Mouse (Mus musculus): Measurements from ENCODE around the gene Tanc2. TPM values are rescaled to one million over a fixed set of nuclear protein-coding genes. Genes with fewer than 3 reads are reported as not detected.

The Tanc2 gene
- total RNA-seq, 2 experiments from 2014 or later = 8.3 to 10.2 TPM

GRCm38 (mm10) chr11:105807103-105807502, 217.3 kb downstream of the Tanc2 start:
- intact Hi-C loops (cut with DNase I) = no loop called here
- no peak for DNase-seq

GRCm38 (mm10) chr11:105823246-105823645, 233.5 kb downstream of the Tanc2 start:
- intact Hi-C loops (cut with DNase I) = no loop called here
- DNase-seq = no peak

- DNase-seq = no peak
Observed at GRCm38 (mm10) chr11:105823759-105824158, 234.0 kb downstream of the Tanc2 start.

GRCm38 (mm10) chr11:105828175-105828574, 238.4 kb downstream of the Tanc2 start:
- DNase-seq = no peak
- intact Hi-C loops (cut with DNase I) = no loop called here

More at GRCm38 (mm10) chr11:105823759-105824158, 234.0 kb downstream of the Tanc2 start:
- intact Hi-C loops (cut with DNase I) = no loop called here

GRCm38 (mm10) chr11:105835209-105835608, 245.4 kb downstream of the Tanc2 start:
- DNase-seq = no peak
- intact Hi-C loops (cut with DNase I) = no loop called here

GRCm38 (mm10) chr11:105836344-105836891, 246.6 kb downstream of the Tanc2 start:
- DNase-seq = no peak
- intact Hi-C loops (cut with DNase I) = no loop called here

GRCm38 (mm10) chr11:105837962-105838361, 248.2 kb downstream of the Tanc2 start:
- intact Hi-C loops (cut with DNase I) = no loop called here
- DNase-seq = no peak

GRCm38 (mm10) chr11:105845901-105846300, 256.1 kb downstream of the Tanc2 start:
- DNase-seq = no peak
- intact Hi-C loops (cut with DNase I) = no loop called here

GRCm38 (mm10) chr11:105855504-105855903, 265.7 kb downstream of the Tanc2 start:
- intact Hi-C loops (cut with DNase I) = loop anchor here (5.0 kb wide), 1 partner anchor 508 kb away; no protein-coding TSS in a partner anchor
- DNase-seq = no peak

- intact Hi-C loops (cut with DNase I) = loop anchor here (5.0 kb wide), 1 partner anchor 511 kb away; no protein-coding TSS in a partner anchor
Observed at GRCm38 (mm10) chr11:105858063-105858462, 268.3 kb downstream of the Tanc2 start.

GRCm38 (mm10) chr11:105885558-105885957, 295.8 kb downstream of the Tanc2 start:
- intact Hi-C loops (cut with DNase I) = no loop called here
- no peak for DNase-seq

More at GRCm38 (mm10) chr11:105858063-105858462, 268.3 kb downstream of the Tanc2 start:
- no peak for DNase-seq

GRCm38 (mm10) chr11:105887281-105887680, 297.5 kb downstream of the Tanc2 start:
- intact Hi-C loops (cut with DNase I) = no loop called here
- no peak for DNase-seq

GRCm38 (mm10) chr11:105899151-105899550, 309.4 kb downstream of the Tanc2 start:
- DNase-seq = no peak
- intact Hi-C loops (cut with DNase I) = no loop called here

- intact Hi-C loops (cut with DNase I) = no loop called here
- DNase-seq = no peak
Observed at GRCm38 (mm10) chr11:105901501-105901900, 311.7 kb downstream of the Tanc2 start.

GRCm38 (mm10) chr11:105902956-105903355, 313.2 kb downstream of the Tanc2 start:
- DNase-seq = no peak
- intact Hi-C loops (cut with DNase I) = no loop called here

- DNase-seq = no peak
- intact Hi-C loops (cut with DNase I) = no loop called here
Observed at GRCm38 (mm10) chr11:105905529-105906213, 315.9 kb downstream of the Tanc2 start.

- intact Hi-C loops (cut with DNase I) = no loop called here
- DNase-seq = no peak
Observed at GRCm38 (mm10) chr11:105907381-105907780, 317.6 kb downstream of the Tanc2 start.

GRCm38 (mm10) chr11:105908926-105909325, 319.1 kb downstream of the Tanc2 start:
- peak in 1 of 2 experiments; percentile 8 for DNase-seq
- intact Hi-C loops (cut with DNase I) = no loop called here

- no peak for DNase-seq
- intact Hi-C loops (cut with DNase I) = loop anchor here (5.0 to 10.0 kb wide), 4 partner anchors 317 to 635 kb away; no protein-coding TSS in a partner anchor
Observed at GRCm38 (mm10) chr11:105909617-105910016, 319.8 kb downstream of the Tanc2 start.

GRCm38 (mm10) chr11:105911149-105911548, 321.4 kb downstream of the Tanc2 start:
- no peak for DNase-seq
- intact Hi-C loops (cut with DNase I) = loop anchor here (5.0 to 10.0 kb wide), 4 partner anchors 319 to 636 kb away; no protein-coding TSS in a partner anchor

- DNase-seq = peak in 1 of 2 experiments; percentile 60
- intact Hi-C loops (cut with DNase I) = loop anchor here (5.0 to 10.0 kb wide), 4 partner anchors 319 to 637 kb away; no protein-coding TSS in a partner anchor
Observed at GRCm38 (mm10) chr11:105911592-105912375, 322.0 kb downstream of the Tanc2 start.

Data from gastrocnemius, postnatal 36 days (tissue).